Comparison of ENCODE assay signal across 8 mouse cellular contexts in genomic region chr17:33823171-33823570, GRCm38 (mm10). TPM values are rescaled to one million over a fixed set of nuclear protein-coding genes. Genes with fewer than 3 reads are reported as not detected.
DNase-seq lines count a peak whose midpoint lies in the region; ATAC-seq and TF ChIP-seq lines count a peak whose summit lies in the region.
"Not testable (repeated sequence)": the region's sequence is repeated elsewhere in the genome, so short reads cannot be mapped to it uniquely, and the experiment has no call there.

No protein-coding gene starts in this region.

- not testable (repeated sequence) for H3K9me3 ChIP-seq in E14TG2a.4 (ENCODE audit: low read length); embryonic facial prominence, embryonic 11.5 days (replicated peaks; ENCODE audit: control insufficient read depth, low read length); forebrain, embryonic 16.5 days (ENCODE audit: control insufficient read depth, low read length); hindbrain, embryonic 10.5 days; kidney, embryonic 15.5 days (replicated peaks); liver, embryonic 12.5 days (replicated peaks); midbrain, embryonic 10.5 days (replicated peaks); neural tube, embryonic 15.5 days (replicated peaks)

- peaks cover 76% of the 10 kb centered on the region for H3K4me1 ChIP-seq in E14TG2a.4 (replicated peaks; ENCODE audit: low read depth, low read length)
- not testable (repeated sequence) for H3K4me1 ChIP-seq in embryonic facial prominence, embryonic 11.5 days (ENCODE audit: control insufficient read depth, insufficient read depth, low read length)
- peaks cover 32% of the 10 kb centered on the region for H3K4me1 ChIP-seq in forebrain, embryonic 16.5 days (replicated peaks; ENCODE audit: control insufficient read depth, insufficient read depth, low read length)
- peaks cover 48% of the 10 kb centered on the region for H3K4me1 ChIP-seq in hindbrain, embryonic 10.5 days (replicated peaks)
- peaks cover 57% of the 10 kb centered on the region for H3K4me1 ChIP-seq in kidney, embryonic 15.5 days
- peaks cover 60% of the 10 kb centered on the region for H3K4me1 ChIP-seq in liver, embryonic 12.5 days
- peaks cover 47% of the 10 kb centered on the region for H3K4me1 ChIP-seq in midbrain, embryonic 10.5 days
- peaks cover 61% of the 10 kb centered on the region for H3K4me1 ChIP-seq in neural tube, embryonic 15.5 days

- H3K36me3 ChIP-seq in E14TG2a.4 (ENCODE audit: insufficient read depth, low read length), result peaks cover 85% of the 10 kb centered on the region
- H3K36me3 ChIP-seq in embryonic facial prominence, embryonic 11.5 days (replicated peaks; ENCODE audit: control insufficient read depth, insufficient read depth, low read depth, low read length), result not testable (repeated sequence)
- H3K36me3 ChIP-seq in forebrain, embryonic 16.5 days (ENCODE audit: control insufficient read depth, insufficient read depth), result peaks cover 19% of the 10 kb centered on the region
- peaks cover 65% of the 10 kb centered on the region for H3K36me3 ChIP-seq in hindbrain, embryonic 10.5 days
- H3K36me3 ChIP-seq in kidney, embryonic 15.5 days, result peaks cover 65% of the 10 kb centered on the region
- H3K36me3 ChIP-seq in liver, embryonic 12.5 days, result peaks cover 62% of the 10 kb centered on the region
- peaks cover 70% of the 10 kb centered on the region for H3K36me3 ChIP-seq in midbrain, embryonic 10.5 days
- peaks cover 43% of the 10 kb centered on the region for H3K36me3 ChIP-seq in neural tube, embryonic 15.5 days

- H3K27ac ChIP-seq in embryonic facial prominence, embryonic 11.5 days (replicated peaks; ENCODE audit: low read depth, low read length); forebrain, embryonic 16.5 days (ENCODE audit: low read length); neural tube, embryonic 15.5 days (replicated peaks): not testable (repeated sequence)
- peak overlapping the region; percentile 93 for H3K27ac ChIP-seq in hindbrain, embryonic 10.5 days
- H3K27ac ChIP-seq in kidney, embryonic 15.5 days, result peak overlapping the region; percentile 7; the same call in 1 of the 2 replicates
- H3K27ac ChIP-seq in liver, embryonic 12.5 days, result peak overlapping the region; percentile 68
- H3K27ac ChIP-seq in midbrain, embryonic 10.5 days (replicated peaks), result peak overlapping the region; percentile 93

- not testable (repeated sequence) for H3K27me3 ChIP-seq in E14TG2a.4 (ENCODE audit: insufficient read depth, low read length); embryonic facial prominence, embryonic 11.5 days (ENCODE audit: control insufficient read depth, insufficient read depth, low read length); forebrain, embryonic 16.5 days (replicated peaks; ENCODE audit: control insufficient read depth, insufficient read depth, low read length); hindbrain, embryonic 10.5 days (ENCODE audit: insufficient read depth, poor library complexity, severe bottlenecking); kidney, embryonic 15.5 days; liver, embryonic 12.5 days (replicated peaks); midbrain, embryonic 10.5 days (ENCODE audit: low read depth, poor library complexity, severe bottlenecking); neural tube, embryonic 15.5 days (replicated peaks)

- not testable (repeated sequence) for TF ChIP-seq CTCF in E14TG2a.4 (conservative IDR thresholded peaks at IDR 0.05; ENCODE audit: low read length)

- not testable (repeated sequence) for ATAC-seq in embryonic facial prominence, embryonic 11.5 days (replicated peaks; ENCODE audit: insufficient number of reproducible peaks, low FRiP score, low TSS enrichment, low read depth); forebrain, embryonic 16.5 days; kidney, embryonic 15.5 days (replicated peaks; ENCODE audit: low FRiP score); liver, embryonic 12.5 days; neural tube, embryonic 15.5 days (ENCODE audit: low FRiP score)

- H3K4me2 ChIP-seq in embryonic facial prominence, embryonic 11.5 days (ENCODE audit: low read depth, low read length), result peak overlapping the region; percentile 72
- peak overlapping the region; percentile 94 for H3K4me2 ChIP-seq in forebrain, embryonic 16.5 days (ENCODE audit: low read length)
- peak overlapping the region; percentile 84 for H3K4me2 ChIP-seq in kidney, embryonic 15.5 days
- peak overlapping the region; percentile 76 for H3K4me2 ChIP-seq in liver, embryonic 12.5 days
- peak overlapping the region; percentile 91 for H3K4me2 ChIP-seq in neural tube, embryonic 15.5 days

- peak overlapping the region; percentile 91 for H3K4me3 ChIP-seq in E14TG2a.4 (replicated peaks; ENCODE audit: low read length)
- peak overlapping the region; percentile 69 for H3K4me3 ChIP-seq in embryonic facial prominence, embryonic 11.5 days (ENCODE audit: low read depth, low read length)
- H3K4me3 ChIP-seq in forebrain, embryonic 16.5 days (replicated peaks; ENCODE audit: low read length), result peak overlapping the region; percentile 85
- peak overlapping the region; percentile 85 for H3K4me3 ChIP-seq in hindbrain, embryonic 10.5 days
- peak overlapping the region; percentile 65 for H3K4me3 ChIP-seq in kidney, embryonic 15.5 days (replicated peaks)
- peak overlapping the region; percentile 82 for H3K4me3 ChIP-seq in liver, embryonic 12.5 days
- H3K4me3 ChIP-seq in midbrain, embryonic 10.5 days, result peak overlapping the region; percentile 88
- H3K4me3 ChIP-seq in neural tube, embryonic 15.5 days (replicated peaks), result peak overlapping the region; percentile 84

- H3K9ac ChIP-seq in embryonic facial prominence, embryonic 11.5 days (replicated peaks; ENCODE audit: low read length), result peak overlapping the region; percentile 80
- peak overlapping the region; percentile 79 for H3K9ac ChIP-seq in forebrain, embryonic 16.5 days (replicated peaks; ENCODE audit: low read depth, low read length)
- H3K9ac ChIP-seq in kidney, embryonic 15.5 days, result peak overlapping the region; percentile 72
- H3K9ac ChIP-seq in liver, embryonic 12.5 days, result peak overlapping the region; percentile 85
- peak overlapping the region; percentile 79 for H3K9ac ChIP-seq in neural tube, embryonic 15.5 days (replicated peaks)

- DNase-seq in embryonic facial prominence, embryonic 11.5 days (ENCODE audit: low spot score); hindbrain, embryonic 10.5 days (ENCODE audit: low spot score); midbrain, embryonic 10.5 days (ENCODE audit: low spot score): not testable (repeated sequence)

- WGBS in embryonic facial prominence, embryonic 11.5 days, result 82% methylated on average over 8 of the region's 8 CpGs
- WGBS in forebrain, embryonic 16.5 days, result 82% methylated on average over 8 of the region's 8 CpGs
- WGBS in hindbrain, embryonic 10.5 days, result 83% methylated on average over 8 of the region's 8 CpGs
- 66% methylated on average over 8 of the region's 8 CpGs for WGBS in kidney, embryonic 15.5 days
- WGBS in liver, embryonic 12.5 days (ENCODE audit: insufficient replicate concordance), result 56% methylated on average over 8 of the region's 8 CpGs
- WGBS in midbrain, embryonic 10.5 days, result 86% methylated on average over 8 of the region's 8 CpGs
- 90% methylated on average over 8 of the region's 8 CpGs for WGBS in neural tube, embryonic 15.5 days

RNA-seq across cellular contexts. Expression of gene Rps28, which starts 1.2 kb away (rescaled TPM):
- polyA plus RNA-seq in embryonic facial prominence, embryonic 11.5 days (2014; fragmentation: Nextera tagmentation; extraction: Ambion mirVana), result 824 and 897 TPM in 2 replicates
- 480 and 560 TPM in 2 replicates for polyA plus RNA-seq in forebrain, embryonic 16.5 days (2015; fragmentation: Nextera tagmentation; extraction: Ambion mirVana)
- 712 and 835 TPM in 2 replicates for polyA plus RNA-seq in hindbrain, embryonic 10.5 days (2016; fragmentation: Nextera tagmentation; extraction: Ambion mirVana)
- polyA plus RNA-seq in kidney, embryonic 15.5 days (2015; fragmentation: Nextera tagmentation; extraction: Ambion mirVana), result 1,038 and 1,163 TPM in 2 replicates
- 689 and 715 TPM in 2 replicates for polyA plus RNA-seq in liver, embryonic 12.5 days (2016; fragmentation: Nextera tagmentation; extraction: Ambion mirVana)
- polyA plus RNA-seq in midbrain, embryonic 10.5 days (2016; fragmentation: Nextera tagmentation; extraction: Ambion mirVana), result 699 and 827 TPM in 2 replicates
- polyA plus RNA-seq in neural tube, embryonic 15.5 days (2015; fragmentation: Nextera tagmentation; extraction: Ambion mirVana), result 534 and 619 TPM in 2 replicates

RNA-seq across cellular contexts. Expression of gene Ndufa7, which starts 1.2 kb away (rescaled TPM):
- 392 and 414 TPM in 2 replicates for polyA plus RNA-seq in embryonic facial prominence, embryonic 11.5 days (2014; fragmentation: Nextera tagmentation; extraction: Ambion mirVana)
- 386 and 402 TPM in 2 replicates for polyA plus RNA-seq in forebrain, embryonic 16.5 days (2015; fragmentation: Nextera tagmentation; extraction: Ambion mirVana)
- 517 and 544 TPM in 2 replicates for polyA plus RNA-seq in hindbrain, embryonic 10.5 days (2016; fragmentation: Nextera tagmentation; extraction: Ambion mirVana)
- polyA plus RNA-seq in kidney, embryonic 15.5 days (2015; fragmentation: Nextera tagmentation; extraction: Ambion mirVana), result 490 and 495 TPM in 2 replicates
- 296 and 311 TPM in 2 replicates for polyA plus RNA-seq in liver, embryonic 12.5 days (2016; fragmentation: Nextera tagmentation; extraction: Ambion mirVana)
- polyA plus RNA-seq in midbrain, embryonic 10.5 days (2016; fragmentation: Nextera tagmentation; extraction: Ambion mirVana), result 496 and 518 TPM in 2 replicates
- 515 and 564 TPM in 2 replicates for polyA plus RNA-seq in neural tube, embryonic 15.5 days (2015; fragmentation: Nextera tagmentation; extraction: Ambion mirVana)

RNA-seq across cellular contexts. Expression of gene Kank3, which starts 12.9 kb away (rescaled TPM):
- 18.2 and 25.1 TPM in 2 replicates for polyA plus RNA-seq in embryonic facial prominence, embryonic 11.5 days (2014; fragmentation: Nextera tagmentation; extraction: Ambion mirVana)
- 40.5 and 45.4 TPM in 2 replicates for polyA plus RNA-seq in forebrain, embryonic 16.5 days (2015; fragmentation: Nextera tagmentation; extraction: Ambion mirVana)
- 26.2 and 28.5 TPM in 2 replicates for polyA plus RNA-seq in hindbrain, embryonic 10.5 days (2016; fragmentation: Nextera tagmentation; extraction: Ambion mirVana)
- 46.5 and 53.4 TPM in 2 replicates for polyA plus RNA-seq in kidney, embryonic 15.5 days (2015; fragmentation: Nextera tagmentation; extraction: Ambion mirVana)
- polyA plus RNA-seq in liver, embryonic 12.5 days (2016; fragmentation: Nextera tagmentation; extraction: Ambion mirVana), result 12.6 and 13.2 TPM in 2 replicates
- 24.6 and 29.4 TPM in 2 replicates for polyA plus RNA-seq in midbrain, embryonic 10.5 days (2016; fragmentation: Nextera tagmentation; extraction: Ambion mirVana)
- 46.7 and 48.5 TPM in 2 replicates for polyA plus RNA-seq in neural tube, embryonic 15.5 days (2015; fragmentation: Nextera tagmentation; extraction: Ambion mirVana)

RNA-seq across cellular contexts. Expression of gene Cd320, which starts 19.7 kb away (rescaled TPM):
- polyA plus RNA-seq in embryonic facial prominence, embryonic 11.5 days (2014; fragmentation: Nextera tagmentation; extraction: Ambion mirVana), result 76.2 and 80.9 TPM in 2 replicates
- 55.5 and 62.0 TPM in 2 replicates for polyA plus RNA-seq in forebrain, embryonic 16.5 days (2015; fragmentation: Nextera tagmentation; extraction: Ambion mirVana)
- polyA plus RNA-seq in hindbrain, embryonic 10.5 days (2016; fragmentation: Nextera tagmentation; extraction: Ambion mirVana), result 87.7 and 91.8 TPM in 2 replicates
- 97.9 and 102 TPM in 2 replicates for polyA plus RNA-seq in kidney, embryonic 15.5 days (2015; fragmentation: Nextera tagmentation; extraction: Ambion mirVana)
- 22.2 and 24.1 TPM in 2 replicates for polyA plus RNA-seq in liver, embryonic 12.5 days (2016; fragmentation: Nextera tagmentation; extraction: Ambion mirVana)
- 82.0 and 82.4 TPM in 2 replicates for polyA plus RNA-seq in midbrain, embryonic 10.5 days (2016; fragmentation: Nextera tagmentation; extraction: Ambion mirVana)
- polyA plus RNA-seq in neural tube, embryonic 15.5 days (2015; fragmentation: Nextera tagmentation; extraction: Ambion mirVana), result 53.9 and 56.1 TPM in 2 replicates

RNA-seq across cellular contexts. Expression of gene Angptl4, which starts 41.5 kb away (rescaled TPM):
- polyA plus RNA-seq in embryonic facial prominence, embryonic 11.5 days (2014; fragmentation: Nextera tagmentation; extraction: Ambion mirVana), result 44.5 and 48.9 TPM in 2 replicates
- polyA plus RNA-seq in forebrain, embryonic 16.5 days (2015; fragmentation: Nextera tagmentation; extraction: Ambion mirVana), result 15.5 and 16.2 TPM in 2 replicates
- polyA plus RNA-seq in hindbrain, embryonic 10.5 days (2016; fragmentation: Nextera tagmentation; extraction: Ambion mirVana), result 23.4 and 25.9 TPM in 2 replicates
- polyA plus RNA-seq in kidney, embryonic 15.5 days (2015; fragmentation: Nextera tagmentation; extraction: Ambion mirVana), result 21.5 and 27.9 TPM in 2 replicates
- 17.3 and 21.0 TPM in 2 replicates for polyA plus RNA-seq in liver, embryonic 12.5 days (2016; fragmentation: Nextera tagmentation; extraction: Ambion mirVana)
- 17.7 and 20.7 TPM in 2 replicates for polyA plus RNA-seq in midbrain, embryonic 10.5 days (2016; fragmentation: Nextera tagmentation; extraction: Ambion mirVana)
- 21.6 and 23.3 TPM in 2 replicates for polyA plus RNA-seq in neural tube, embryonic 15.5 days (2015; fragmentation: Nextera tagmentation; extraction: Ambion mirVana)
